Mouse (Mus musculus) lung, adult 2 months (tissue): Measurements from ENCODE around the gene Adamts17. TPM values are rescaled to one million over a fixed set of nuclear protein-coding genes. Genes with fewer than 3 reads are reported as not detected.

ENCODE experiments used
- DNase-seq: peaks from one replicate; pipeline ENCODE4 v3.0.0; 2022
- H3K4me1 ChIP-seq: fragments of 200-500 bp; 2 replicates; pipeline ENCODE4 v1.6.1; 2011; ENCODE audit warnings: low read length; ENCODE audit not compliant: control insufficient read depth, insufficient read depth
- H3K4me3 ChIP-seq: fragments of 200-500 bp; replicated peaks from 2 replicates; pipeline ENCODE3; 2011; ENCODE audit warnings: low read depth, mild to moderate bottlenecking, control low read depth, low read length; ENCODE audit errors: extremely low read depth
- CTCF ChIP-seq: fragments of 200-500 bp; IDR thresholded peaks from 2 replicates; pipeline ENCODE4 v1.5.1; 2011; ENCODE audit warnings: mild to moderate bottlenecking, low read length, control low read depth; ENCODE audit not compliant: insufficient read depth
- POLR2A ChIP-seq: fragments of 200-500 bp; IDR thresholded peaks from 2 replicates; pipeline ENCODE4 v1.6.1; 2011; ENCODE audit warnings: low read depth, mild to moderate bottlenecking, control low read depth, low read length, borderline replicate concordance; ENCODE audit errors: extremely low read depth
- WGBS: fragments of 180-500 bp; shearing (Covaris S2); methylation state at CpG from one replicate; pipeline ENCODE4 v1.1.7; 2018; 5-methylcytosine and 5-hydroxymethylcytosine counted together
- polyA plus RNA-seq: library from polyadenylated mRNA; depleted of rRNA; stranded (reverse); fragments of >200 nt; gene quantifications from 2 replicates; pipeline ENCODE4 v1.2.3, GENCODE M21; 2012

The Adamts17 gene
- polyA plus RNA-seq, 1 experiment, result 7.2 TPM

- Histone ChIP-seq H3K4me1 (no peaks in the 10 kb centered on the region), H3K4me3 (no peak overlapping the region)
- WGBS, result 29% methylated on average over 5 of the region's 5 CpGs
- no peak for DNase-seq
- TF ChIP-seq CTCF, result no peak
- TF ChIP-seq POLR2A, result no peak
Observed at GRCm38 (mm10) chr7:66912866-66913265, 73.3 kb downstream of the Adamts17 start.

GRCm38 (mm10) chr7:66923595-66923994 is 84.1 kb downstream of the Adamts17 start:
- 83% methylated on average over 3 of the region's 3 CpGs for WGBS
- Histone ChIP-seq H3K4me3 (no peak overlapping the region), H3K4me1 (peaks cover 4% of the 10 kb centered on the region; the same call in 1 of the 2 replicates)
- no peak for DNase-seq
- no peak for TF ChIP-seq CTCF
- TF ChIP-seq POLR2A, result no peak

- H3K4me1 ChIP-seq, result peaks cover 4% of the 10 kb centered on the region; the same call in 1 of the 2 replicates
- 82% methylated on average over 1 of the region's 1 CpGs for WGBS
Observed at GRCm38 (mm10) chr7:66924104-66924503, 84.6 kb downstream of the Adamts17 start.

GRCm38 (mm10) chr7:66929263-66929662 is 89.7 kb downstream of the Adamts17 start:
- WGBS, result 18% methylated on average over 6 of the region's 6 CpGs
- no peak overlapping the region for H3K4me3 ChIP-seq

More at GRCm38 (mm10) chr7:66924104-66924503, 84.6 kb downstream of the Adamts17 start:
- no peak for DNase-seq
- no peak overlapping the region for H3K4me3 ChIP-seq
- no peak for TF ChIP-seq POLR2A
- no peak for TF ChIP-seq CTCF

GRCm38 (mm10) chr7:66931291-66931690 is 91.8 kb downstream of the Adamts17 start:
- TF ChIP-seq POLR2A (no peak), CTCF (no peak)
- Histone ChIP-seq H3K4me3 (no peak overlapping the region), H3K4me1 (peaks cover 7% of the 10 kb centered on the region)
- DNase-seq, result no peak
- 100% methylated on average over 1 of the region's 1 CpGs for WGBS

More at GRCm38 (mm10) chr7:66929263-66929662, 89.7 kb downstream of the Adamts17 start:
- no peak for TF ChIP-seq CTCF
- peaks cover 7% of the 10 kb centered on the region for H3K4me1 ChIP-seq
- DNase-seq, result peak; percentile 25

- WGBS, result 34% methylated on average over 4 of the region's 4 CpGs
- Histone ChIP-seq H3K4me1 (peaks cover 4% of the 10 kb centered on the region), H3K4me3 (no peak overlapping the region)
- peak; percentile 12 for DNase-seq
- TF ChIP-seq CTCF (no peak), POLR2A (no peak)
Observed at GRCm38 (mm10) chr7:66933251-66933650, 93.7 kb downstream of the Adamts17 start.

GRCm38 (mm10) chr7:66934062-66934461 is 94.5 kb downstream of the Adamts17 start:
- DNase-seq, result no peak
- TF ChIP-seq CTCF (no peak), POLR2A (no peak)
- no peak overlapping the region for H3K4me3 ChIP-seq
- WGBS, result 31% methylated on average over 6 of the region's 6 CpGs
- peaks cover 4% of the 10 kb centered on the region for H3K4me1 ChIP-seq

GRCm38 (mm10) chr7:66935041-66935440 is 95.5 kb downstream of the Adamts17 start:
- WGBS, result 73% methylated on average over 6 of the region's 6 CpGs
- no peak overlapping the region for H3K4me3 ChIP-seq
- no peak for DNase-seq
- H3K4me1 ChIP-seq, result peaks cover 4% of the 10 kb centered on the region
- TF ChIP-seq POLR2A (no peak), CTCF (no peak)

- 74% methylated on average over 8 of the region's 8 CpGs for WGBS
- TF ChIP-seq CTCF, result no peak
- Histone ChIP-seq H3K4me1 (peaks cover 4% of the 10 kb centered on the region), H3K4me3 (no peak overlapping the region)
- no peak for DNase-seq
Observed at GRCm38 (mm10) chr7:66936042-66936755, 96.7 kb downstream of the Adamts17 start.

GRCm38 (mm10) chr7:66936911-66937310 is 97.4 kb downstream of the Adamts17 start:
- 78% methylated on average over 2 of the region's 2 CpGs for WGBS
- no peak overlapping the region for H3K4me3 ChIP-seq
- TF ChIP-seq CTCF (no peak), POLR2A (no peak)
- no peak for DNase-seq
- H3K4me1 ChIP-seq, result peaks cover 4% of the 10 kb centered on the region
